Mouse (Mus musculus) hindbrain, postnatal 0 days (tissue): ENCODE data around the gene Slc35e1. TPM values are rescaled to one million over a fixed set of nuclear protein-coding genes. Genes with fewer than 3 reads are reported as not detected.

Source experiments
- ATAC-seq: fragments of 200-750 bp; cut with Nextera tagmentation; 2 replicates; pipeline ENCODE4 v1.8.0; 2017; ENCODE audit warnings: mild to moderate bottlenecking, moderate TSS enrichment, moderate library complexity
- DNase-seq: peaks from one replicate; pipeline ENCODE4 v3.0.0-alpha.2; 2015; ENCODE audit warnings: low spot score
- H3K27ac ChIP-seq: fragments of 300-500 bp; sonication (generic); 2 replicates; pipeline ENCODE4 v1.5.1; 2014; ENCODE audit warnings: mild to moderate bottlenecking
- H3K27me3 ChIP-seq: fragments of 300-500 bp; sonication (generic); 2 replicates; pipeline ENCODE4 v1.6.1; 2014; ENCODE audit warnings: low read length, mixed read lengths; ENCODE audit not compliant: insufficient read depth
- H3K36me3 ChIP-seq: fragments of 300-500 bp; sonication (generic); 2 replicates; pipeline ENCODE4 v1.6.1; 2014; ENCODE audit warnings: low read length, mixed read lengths; ENCODE audit not compliant: insufficient read depth
- H3K4me1 ChIP-seq: fragments of 300-500 bp; sonication (generic); 2 replicates; pipeline ENCODE4 v1.6.1; 2014; ENCODE audit warnings: antibody characterized with exemption, low read length, mixed read lengths; ENCODE audit not compliant: insufficient read depth
- H3K4me2 ChIP-seq: fragments of 300-500 bp; sonication (generic); 2 replicates; pipeline ENCODE4 v1.6.1; 2014; ENCODE audit warnings: low read depth, mild to moderate bottlenecking, low read length, moderate library complexity, mixed read lengths
- H3K4me3 ChIP-seq: fragments of 300-500 bp; sonication (generic); 2 replicates; pipeline ENCODE4 v1.5.1; 2014; ENCODE audit warnings: low read length
- H3K9ac ChIP-seq: fragments of 300-500 bp; sonication (generic); replicated peaks from 2 replicates; pipeline ENCODE4 v1.6.1; 2014; ENCODE audit warnings: mild to moderate bottlenecking, low read length, moderate library complexity, mixed read lengths
- H3K9me3 ChIP-seq: fragments of 300-500 bp; sonication (generic); 2 replicates; pipeline ENCODE4 v1.6.1; 2016; ENCODE audit warnings: low read length, mixed read lengths
- CTCF ChIP-seq: IDR thresholded peaks from 2 replicates; pipeline ENCODE4 v1.5.1; 2016; ENCODE audit warnings: antibody characterized with exemption, control low read depth, low read depth
- WGBS: fragments of 180-500 bp; shearing (Covaris S2); extraction: QIAGEN DNeasy Blood & Tissue Kit; methylation state at CpG from one replicate; pipeline ENCODE4 v1.1.7; 2014; 5-methylcytosine and 5-hydroxymethylcytosine counted together
- polyA plus RNA-seq: library from polyadenylated mRNA; unstranded; fragments of >200 nt; fragmentation: Nextera tagmentation; extraction: Ambion mirVana; gene quantifications from 2 replicates; pipeline ENCODE4 v1.2.1, GENCODE M21; 2015
- total RNA-seq: library from RNA; depleted of rRNA; stranded (reverse); fragments of >200 nt; gene quantifications from 2 replicates; pipeline ENCODE4 v1.2.3, GENCODE M21; 2014

The Slc35e1 gene
- total and polyA plus RNA-seq, 2 experiments from 2014 or later = 12.5 to 57.3 TPM

DNA sequence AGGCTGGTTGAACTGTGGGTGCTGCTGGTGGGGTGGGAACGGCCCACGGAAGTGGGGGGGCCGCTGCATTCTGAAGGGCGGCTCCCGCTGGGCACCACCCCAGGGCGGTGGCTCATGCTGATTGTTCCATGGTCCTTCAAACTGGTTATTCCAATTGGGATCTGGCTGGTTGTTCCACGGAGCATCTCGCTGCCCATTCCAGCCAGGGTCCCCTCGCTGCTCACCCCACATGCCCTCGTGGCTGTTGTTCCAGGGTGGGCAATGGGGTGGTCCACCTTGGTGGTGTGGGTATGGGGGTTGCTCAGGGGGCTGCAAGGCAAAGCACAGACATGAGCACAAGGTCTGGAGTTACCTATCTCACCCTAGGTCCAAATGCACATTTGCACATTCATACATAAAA is 28.2 kb downstream of the Slc35e1 start:
- Histone ChIP-seq H3K4me1 (no peaks in the 10 kb centered on the region), H3K27ac (no peak overlapping the region), H3K4me3 (no peak overlapping the region), H3K27me3 (no peaks in the 10 kb centered on the region), H3K36me3 (peaks cover 97% of the 10 kb centered on the region), H3K4me2 (no peak overlapping the region), H3K9ac (no peak overlapping the region), H3K9me3 (no peaks in the 10 kb centered on the region)
- no peak for DNase-seq
- ATAC-seq = no peak
- no peak for TF ChIP-seq CTCF
- WGBS = 97% methylated on average over 10 of the region's 10 CpGs

DNA sequence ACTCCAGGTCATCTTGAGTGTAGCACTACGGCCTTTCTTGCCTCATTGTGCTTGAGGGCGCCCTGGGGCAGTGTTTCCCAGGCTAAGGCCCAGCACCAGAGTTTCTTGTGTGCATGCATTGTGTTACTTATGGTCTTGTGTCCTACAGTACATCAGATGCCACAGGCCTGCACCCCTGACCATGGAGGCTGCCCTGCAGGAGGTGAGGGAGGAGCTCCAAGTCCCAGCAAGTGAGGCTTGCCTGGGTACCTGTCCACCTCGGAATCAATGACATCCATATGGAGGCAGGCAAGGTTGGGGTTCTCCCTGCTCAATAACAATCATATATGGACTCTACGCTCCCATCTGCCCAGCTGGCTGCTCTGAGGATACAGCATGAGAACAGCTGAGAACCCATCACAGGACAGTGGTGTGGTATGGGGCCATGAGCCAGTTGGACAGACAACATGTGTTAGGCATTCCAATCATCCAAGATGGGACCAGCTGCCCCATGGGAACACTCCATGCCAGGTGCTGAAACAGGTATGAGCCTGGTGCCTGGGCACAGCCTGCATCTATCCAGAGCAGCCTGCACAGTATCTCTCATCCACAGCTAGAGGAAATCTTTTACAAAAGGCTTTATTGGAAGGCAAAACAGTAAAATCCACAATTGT is 32.4 kb downstream of the Slc35e1 start:
- no peaks in the 10 kb centered on the region for H3K4me1 ChIP-seq
- H3K36me3 ChIP-seq = peaks cover 58% of the 10 kb centered on the region
- no peak overlapping the region for H3K27ac ChIP-seq
- H3K4me2 ChIP-seq = no peak overlapping the region
- WGBS = 93% methylated on average over 4 of the region's 4 CpGs
- no peaks in the 10 kb centered on the region for H3K27me3 ChIP-seq
- H3K4me3 ChIP-seq = no peak overlapping the region
- H3K9ac ChIP-seq = no peak overlapping the region
- no peak for DNase-seq
- no peaks in the 10 kb centered on the region for H3K9me3 ChIP-seq
- 0 out of 2 replicates have a peak, but pooled peaks have one; percentile 10 for ATAC-seq
- TF ChIP-seq CTCF = no peak

DNA sequence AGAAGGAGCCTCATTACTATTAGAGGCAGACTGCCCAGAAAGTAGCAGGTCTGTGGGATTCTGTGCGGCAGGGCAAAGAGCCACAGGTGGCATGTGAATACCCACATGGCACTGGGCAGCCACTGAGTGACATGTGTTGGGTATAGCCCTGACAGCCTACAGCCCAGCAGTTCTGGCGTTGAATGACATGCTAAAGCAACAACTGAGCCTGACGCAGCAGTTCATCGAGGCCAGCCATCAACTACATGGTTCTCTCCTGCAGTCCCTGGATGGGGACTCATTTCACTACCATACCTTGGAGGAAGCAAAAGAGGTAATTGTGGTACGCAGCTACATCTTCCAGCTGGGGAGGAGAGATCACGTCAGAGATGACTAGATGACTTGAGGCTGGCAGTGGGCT is 34.0 kb downstream of the Slc35e1 start:
- no peaks in the 10 kb centered on the region for H3K4me1 ChIP-seq
- WGBS = 87% methylated on average over 6 of the region's 6 CpGs
- H3K27ac ChIP-seq = no peak overlapping the region
- H3K36me3 ChIP-seq = peaks cover 49% of the 10 kb centered on the region
- H3K27me3 ChIP-seq = no peaks in the 10 kb centered on the region
- DNase-seq = no peak
- H3K9ac ChIP-seq = no peak overlapping the region
- no peak for TF ChIP-seq CTCF
- H3K4me2 ChIP-seq = no peak overlapping the region
- H3K9me3 ChIP-seq = no peaks in the 10 kb centered on the region
- no peak overlapping the region for H3K4me3 ChIP-seq
- ATAC-seq = no peak

DNA sequence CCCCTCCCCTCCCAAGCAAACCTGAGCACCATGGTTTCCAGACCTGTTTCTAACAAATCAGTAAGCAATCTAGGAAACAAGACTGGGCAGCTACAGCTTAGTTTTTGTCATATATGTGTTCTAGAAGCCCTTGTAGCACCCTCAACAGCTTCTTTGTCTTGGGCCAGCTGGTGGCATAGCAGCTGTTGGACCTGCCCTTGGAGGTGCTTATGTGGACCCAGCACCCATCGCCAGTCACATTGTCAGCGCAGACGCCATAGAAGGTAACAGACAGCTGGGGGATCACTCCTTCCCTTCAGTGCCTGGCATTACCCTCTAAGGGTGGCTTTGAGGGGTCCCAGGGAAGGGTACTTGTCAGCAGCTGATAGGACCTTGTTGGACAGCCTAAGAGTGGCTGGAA is 34.6 kb downstream of the Slc35e1 start:
- Histone ChIP-seq H3K9me3 (no peaks in the 10 kb centered on the region), H3K36me3 (peaks cover 45% of the 10 kb centered on the region), H3K4me3 (no peak overlapping the region), H3K4me2 (no peak overlapping the region), H3K27me3 (no peaks in the 10 kb centered on the region), H3K4me1 (no peaks in the 10 kb centered on the region), H3K9ac (no peak overlapping the region), H3K27ac (no peak overlapping the region)
- DNase-seq (no peak), ATAC-seq (no peak)
- 98% methylated on average over 3 of the region's 3 CpGs for WGBS
- TF ChIP-seq CTCF = no peak

DNA sequence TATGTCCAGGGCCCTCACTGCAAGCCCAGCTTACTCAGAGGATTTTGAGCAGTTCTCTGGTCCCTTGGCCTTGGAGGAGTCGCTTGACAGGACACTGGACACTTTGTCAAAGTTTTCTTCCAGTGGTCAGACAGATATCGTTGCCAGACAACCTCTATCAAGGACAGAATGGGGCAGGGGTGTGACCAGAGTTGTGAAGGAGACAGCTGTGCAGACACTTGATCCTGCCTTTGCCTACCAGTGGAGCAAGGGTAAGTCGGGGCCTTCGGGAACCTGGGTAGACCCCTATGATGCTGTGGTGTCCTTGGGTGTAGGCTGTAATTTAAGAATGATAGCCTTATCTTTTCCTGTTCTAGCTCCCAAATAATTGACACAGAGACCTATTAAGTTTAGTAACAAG is 37.1 kb downstream of the Slc35e1 start:
- no peak for TF ChIP-seq CTCF
- Histone ChIP-seq H3K4me1 (no peaks in the 10 kb centered on the region), H3K36me3 (peaks cover 37% of the 10 kb centered on the region), H3K9ac (no peak overlapping the region), H3K9me3 (no peaks in the 10 kb centered on the region), H3K27ac (no peak overlapping the region), H3K4me2 (no peak overlapping the region), H3K27me3 (no peaks in the 10 kb centered on the region), H3K4me3 (no peak overlapping the region)
- 84% methylated on average over 4 of the region's 4 CpGs for whole genome bisulfite sequencing
- ATAC-seq (no peak), DNase-seq (no peak)

DNA sequence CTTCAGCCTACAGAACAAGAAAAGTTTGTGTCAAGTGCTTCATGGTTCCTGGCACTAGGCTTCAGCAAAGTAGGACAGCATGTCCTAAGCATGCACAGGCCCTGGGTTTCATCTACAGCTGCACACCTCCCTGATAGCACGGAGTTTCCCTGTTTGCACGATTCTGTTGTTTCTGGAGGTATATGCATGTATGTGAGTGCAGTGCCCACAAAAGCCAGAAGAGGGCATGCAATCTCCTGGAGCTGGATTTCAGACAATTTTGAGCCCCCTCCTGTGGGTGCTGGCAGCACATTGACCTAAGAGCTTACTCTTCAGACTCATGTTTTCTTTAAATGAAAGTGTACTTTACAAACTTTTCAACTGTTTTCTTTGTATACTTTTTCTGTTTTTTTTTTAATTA is 38.5 kb downstream of the Slc35e1 start:
- no peaks in the 10 kb centered on the region for H3K4me1 ChIP-seq
- no peak overlapping the region for H3K27ac ChIP-seq
- DNase-seq = no peak
- no peaks in the 10 kb centered on the region for H3K9me3 ChIP-seq
- H3K27me3 ChIP-seq = no peaks in the 10 kb centered on the region
- ATAC-seq = no peak
- TF ChIP-seq CTCF = peak; percentile 25; the same call in 1 of the 2 replicates
- peaks cover 38% of the 10 kb centered on the region for H3K36me3 ChIP-seq
- no peak overlapping the region for H3K9ac ChIP-seq
- no peak overlapping the region for H3K4me3 ChIP-seq
- H3K4me2 ChIP-seq = no peak overlapping the region
- WGBS = 97% methylated on average over 2 of the region's 2 CpGs

DNA sequence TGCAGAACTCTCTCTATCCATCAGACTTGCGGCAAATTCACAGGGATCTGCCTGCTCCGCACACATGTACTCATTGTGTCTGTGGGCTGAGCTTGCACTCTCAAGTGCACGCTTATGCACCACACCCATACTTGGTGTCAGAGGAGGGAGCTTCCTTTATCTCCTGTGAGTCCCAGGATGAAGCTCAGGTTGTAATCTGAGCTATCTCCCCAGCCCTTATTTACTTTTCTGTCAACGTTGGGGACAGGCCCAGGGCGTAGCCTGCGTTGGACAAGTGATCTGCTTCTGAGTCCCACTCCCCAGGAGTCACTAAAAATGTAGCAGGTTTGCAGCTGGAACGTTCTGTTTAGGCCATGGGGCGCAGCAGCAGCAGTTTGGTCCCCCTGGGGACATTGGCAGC is 40.9 kb downstream of the Slc35e1 start:
- Histone ChIP-seq H3K9me3 (no peaks in the 10 kb centered on the region), H3K4me1 (no peaks in the 10 kb centered on the region), H3K36me3 (peaks cover 38% of the 10 kb centered on the region), H3K27me3 (no peaks in the 10 kb centered on the region), H3K27ac (no peak overlapping the region), H3K4me2 (no peak overlapping the region), H3K4me3 (no peak overlapping the region), H3K9ac (no peak overlapping the region)
- DNase-seq = no peak
- TF ChIP-seq CTCF = no peak
- WGBS = 89% methylated on average over 8 of the region's 8 CpGs
- no peak for ATAC-seq
